ENCODE assay signal across 12 mouse cellular contexts in genomic region chr4:154802210-154802609, GRCm38 (mm10). TPM values are rescaled to one million over a fixed set of nuclear protein-coding genes. Genes with fewer than 3 reads are reported as not detected.
DNase-seq lines count a peak whose midpoint lies in the region; ATAC-seq lines count a peak whose summit lies in the region.
"Had no signal": no experiment of that assay in that cellular context is flagged by ENCODE, and none has a peak within 500 bp of the region (broad histone marks: within the 10 kb centered on the region; RNA-seq: fewer than 3 reads in every experiment).

No protein-coding gene starts in this region.

- H3K4me2 ChIP-seq in kidney, embryonic 16.5 days (replicated peaks; ENCODE audit: low read depth, low read length): peak overlapping the region; percentile 37
- H3K4me2 ChIP-seq in embryonic facial prominence, embryonic 12.5 days (replicated peaks): peak overlapping the region; percentile 34
- peak overlapping the region; percentile 19; the same call in 1 of the 2 replicates for H3K4me2 ChIP-seq in hindbrain, embryonic 14.5 days (replicated peaks)
- H3K4me2 ChIP-seq in midbrain, embryonic 16.5 days (ENCODE audit: low read length): peak overlapping the region; percentile 29

- WGBS in kidney, embryonic 16.5 days: 4% methylated on average over 26 of the region's 26 CpGs
- WGBS in embryonic facial prominence, embryonic 12.5 days: under 1% methylated on average over 26 of the region's 26 CpGs
- WGBS in hindbrain, embryonic 14.5 days: 8% methylated on average over 26 of the region's 26 CpGs
- 4% methylated on average over 26 of the region's 26 CpGs for WGBS in midbrain, embryonic 16.5 days

- peaks cover 12% of the 10 kb centered on the region for H3K4me1 ChIP-seq in kidney, embryonic 16.5 days (ENCODE audit: insufficient read depth, low read length)
- peaks cover 31% of the 10 kb centered on the region for H3K4me1 ChIP-seq in embryonic facial prominence, embryonic 12.5 days
- peaks cover 10% of the 10 kb centered on the region for H3K4me1 ChIP-seq in hindbrain, embryonic 14.5 days (replicated peaks; ENCODE audit: control insufficient read depth, insufficient read depth, low read length)
- H3K4me1 ChIP-seq in midbrain, embryonic 16.5 days (ENCODE audit: control insufficient read depth, insufficient read depth, low read length): peaks cover 8% of the 10 kb centered on the region

- DNase-seq in kidney, postnatal 36 days: no peak
- DNase-seq in hindbrain, embryonic 14.5 days (ENCODE audit: low spot score): no peak
- no peak for DNase-seq in gastrocnemius, postnatal 25 days
- no peak for DNase-seq in gastrocnemius, adult 8-10 months (ENCODE audit: low spot score in 2 of 2)
- DNase-seq: adrenal gland, adult 2 months; cerebellum, postnatal 36 days; thymus, postnatal 36 days had no signal

- H3K9me3 ChIP-seq in kidney, embryonic 16.5 days (ENCODE audit: low read length): no peaks in the 10 kb centered on the region
- no peaks in the 10 kb centered on the region for H3K9me3 ChIP-seq in embryonic facial prominence, embryonic 12.5 days
- H3K9me3 ChIP-seq in hindbrain, embryonic 14.5 days (ENCODE audit: control insufficient read depth, low read length): no peaks in the 10 kb centered on the region
- H3K9me3 ChIP-seq in midbrain, embryonic 16.5 days (replicated peaks; ENCODE audit: control insufficient read depth, low read length, poor library complexity, severe bottlenecking): no peaks in the 10 kb centered on the region

- 0 out of 2 replicates have a peak overlapping the region, but pooled peaks have one; percentile 19 for H3K9ac ChIP-seq in kidney, embryonic 16.5 days (replicated peaks; ENCODE audit: low read length)
- H3K9ac ChIP-seq in embryonic facial prominence, embryonic 12.5 days: no peak overlapping the region; the same call in 1 of the 2 replicates
- no peak overlapping the region; the same call in 1 of the 2 replicates for H3K9ac ChIP-seq in hindbrain, embryonic 14.5 days
- no peak overlapping the region for H3K9ac ChIP-seq in midbrain, embryonic 16.5 days (ENCODE audit: low read depth, low read length)

- H3K36me3 ChIP-seq in kidney, embryonic 16.5 days (ENCODE audit: insufficient read depth, low read length): no peaks in the 10 kb centered on the region
- no peaks in the 10 kb centered on the region for H3K36me3 ChIP-seq in embryonic facial prominence, embryonic 12.5 days
- no peaks in the 10 kb centered on the region for H3K36me3 ChIP-seq in hindbrain, embryonic 14.5 days (replicated peaks; ENCODE audit: control insufficient read depth, insufficient read depth)
- H3K36me3 ChIP-seq in midbrain, embryonic 16.5 days (ENCODE audit: control insufficient read depth, insufficient read depth, low read length): no peaks in the 10 kb centered on the region

- ATAC-seq in kidney, embryonic 16.5 days (ENCODE audit: low FRiP score, low TSS enrichment): no peak
- peak; percentile 57 for ATAC-seq in embryonic facial prominence, embryonic 12.5 days (ENCODE audit: insufficient number of reproducible peaks, insufficient read depth, low FRiP score, low TSS enrichment)
- no peak for ATAC-seq in hindbrain, embryonic 14.5 days (ENCODE audit: low FRiP score)
- ATAC-seq in midbrain, embryonic 16.5 days: no peak
- no peak for ATAC-seq in cerebellum, adult (ENCODE audit: insufficient number of reproducible peaks, low FRiP score, low TSS enrichment)

- H3K27ac ChIP-seq in kidney, embryonic 16.5 days (ENCODE audit: low read length): no peak overlapping the region
- H3K27ac ChIP-seq in embryonic facial prominence, embryonic 12.5 days: peak overlapping the region; percentile 82
- H3K27ac ChIP-seq in hindbrain, embryonic 14.5 days: no peak overlapping the region
- H3K27ac ChIP-seq in midbrain, embryonic 16.5 days (ENCODE audit: low read length): no peak overlapping the region
- H3K27ac ChIP-seq: macrophage had no signal

- peaks cover 25% of the 10 kb centered on the region for H3K27me3 ChIP-seq in kidney, embryonic 16.5 days (ENCODE audit: insufficient read depth, low read length)
- 0 out of 2 replicates have a peak, but pooled peaks cover 5% of the 10 kb centered on the region for H3K27me3 ChIP-seq in embryonic facial prominence, embryonic 12.5 days
- H3K27me3 ChIP-seq in hindbrain, embryonic 14.5 days (ENCODE audit: control insufficient read depth, insufficient read depth, low read length): peaks cover 20% of the 10 kb centered on the region
- peaks cover 12% of the 10 kb centered on the region for H3K27me3 ChIP-seq in midbrain, embryonic 16.5 days (ENCODE audit: control insufficient read depth, insufficient read depth, low read depth, low read length)

- H3K4me3 ChIP-seq in kidney, embryonic 16.5 days (ENCODE audit: low read length): 0 out of 2 replicates have a peak overlapping the region, but pooled peaks have one; percentile 7
- 0 out of 2 replicates have a peak overlapping the region, but pooled peaks have one; percentile 6 for H3K4me3 ChIP-seq in embryonic facial prominence, embryonic 12.5 days
- no peak overlapping the region for H3K4me3 ChIP-seq in hindbrain, embryonic 14.5 days (replicated peaks; ENCODE audit: low read length)
- no peak overlapping the region for H3K4me3 ChIP-seq in midbrain, embryonic 16.5 days (ENCODE audit: low read depth, low read length)

RNA-seq across cellular contexts. Expression of gene Ttc34, which starts 35.0 kb away (rescaled TPM):
- polyA plus RNA-seq in kidney, embryonic 16.5 days (2015; fragmentation: Nextera tagmentation; extraction: Ambion mirVana): 0.24 and 0.59 TPM in 2 replicates
- 0.24 and 0.38 TPM in 2 replicates for polyA plus RNA-seq in embryonic facial prominence, embryonic 12.5 days (2016; fragmentation: Nextera tagmentation; extraction: Ambion mirVana)
- polyA plus RNA-seq in hindbrain, embryonic 14.5 days (2014; fragmentation: Nextera tagmentation; extraction: Ambion mirVana): 1.7 and 2.4 TPM in 2 replicates
- 1.5 and 2.9 TPM in 2 replicates for polyA plus RNA-seq in midbrain, embryonic 16.5 days (2015; fragmentation: Nextera tagmentation; extraction: Ambion mirVana)
- not detected for total RNA-seq in gastrocnemius, postnatal 25 days (2021)
- total RNA-seq in gastrocnemius, adult 8-10 months (2022): not detected
- polyA plus RNA-seq: macrophage had no signal

Comparison
In these comparisons a context has a peak if more than half of its experiments do, and no peak if none do; other contexts are left out.
1. H3K4me3 ChIP-seq: peak in kidney, embryonic 16.5 days (single experiment) and embryonic facial prominence, embryonic 12.5 days (single experiment); none in hindbrain, embryonic 14.5 days (single experiment) and midbrain, embryonic 16.5 days (single experiment).
2. Peak in every context shown above with its lines, with median percentiles within 50 percentile points of each other: H3K4me2 ChIP-seq.